Mouse (Mus musculus) heart, adult 18-20 months (tissue): ENCODE data around the gene Mmp24. TPM values are rescaled to one million over a fixed set of nuclear protein-coding genes. Genes with fewer than 3 reads are reported as not detected.

ENCODE experiments used
- DNase-seq, 2 experiments: peaks; one replicate each; pipeline ENCODE4 v3.0.0; 2021 to 2022; ENCODE audit warnings: mixed read lengths in 1 of 2
- total RNA-seq, 2 experiments: library from RNA; stranded (reverse); gene quantifications; 2 replicates each; pipeline ENCODE4 v1.2.3; 2021

Gene Mmp24
- total RNA-seq, 2 experiments from 2014 or later = not detected

GRCm38 (mm10) chr2:155775685-155776263, 632 bp downstream of the Mmp24 start:
- DNase-seq = peak; percentile 16 to 54

DNA sequence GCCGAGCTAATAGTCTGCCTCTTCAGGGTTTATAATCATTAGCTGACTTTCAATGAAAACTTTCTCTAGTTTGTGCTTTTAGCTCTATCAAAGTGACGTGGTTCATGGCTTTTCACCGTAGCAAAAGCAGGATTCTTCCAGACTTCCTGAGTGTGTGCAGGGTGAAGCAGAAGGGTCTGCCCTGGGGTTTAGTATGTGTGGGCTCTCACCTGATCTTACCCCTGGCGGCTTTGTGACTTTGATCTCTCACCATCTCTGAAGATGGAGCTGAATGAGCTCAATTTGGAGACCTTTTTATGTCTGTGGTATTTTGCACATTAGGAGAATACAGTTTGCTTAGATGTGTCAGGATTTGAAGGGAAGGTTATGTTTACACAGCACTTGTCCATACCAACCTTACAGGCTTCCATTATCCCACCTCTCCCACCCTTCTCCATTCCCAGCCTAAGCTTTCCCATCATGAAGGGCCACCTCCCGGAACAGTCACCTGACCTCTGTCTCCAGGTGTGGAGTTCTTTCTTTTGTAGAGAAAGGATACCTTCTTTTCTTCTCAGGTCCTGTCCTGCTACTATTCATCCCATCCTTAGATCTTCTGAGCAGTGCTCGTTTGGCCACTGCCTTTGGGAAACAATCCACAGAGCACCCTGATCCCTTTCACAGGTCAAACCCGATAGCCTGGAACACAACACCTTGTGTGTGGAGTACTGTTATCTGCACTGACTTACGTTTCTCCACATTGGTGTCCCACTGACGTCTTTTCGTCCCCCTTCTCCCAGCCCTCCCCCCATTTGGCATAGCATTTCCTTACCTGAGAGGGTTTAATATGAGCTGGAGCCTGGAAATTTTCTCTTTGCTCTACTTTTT, 1.9 kb downstream of the Mmp24 start:
- DNase-seq = no peak

DNA sequence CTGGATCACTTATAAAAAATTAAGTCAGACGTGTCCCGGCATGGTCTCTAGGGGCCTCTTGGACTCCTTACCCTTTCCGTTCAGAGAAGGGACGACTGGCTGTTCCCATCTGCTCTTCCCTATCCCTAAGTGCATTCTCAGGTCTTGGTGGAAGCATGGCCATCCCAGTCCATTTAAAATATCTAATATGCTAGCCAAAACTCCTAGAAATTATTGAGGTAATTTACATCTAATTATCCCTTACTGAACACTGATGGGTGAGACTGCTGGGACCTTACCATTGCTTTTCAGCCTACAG, 2.5 kb downstream of the Mmp24 start:
- no peak for DNase-seq

GRCm38 (mm10) chr2:155778004-155778403, 2.9 kb downstream of the Mmp24 start:
- no peak for DNase-seq

DNA sequence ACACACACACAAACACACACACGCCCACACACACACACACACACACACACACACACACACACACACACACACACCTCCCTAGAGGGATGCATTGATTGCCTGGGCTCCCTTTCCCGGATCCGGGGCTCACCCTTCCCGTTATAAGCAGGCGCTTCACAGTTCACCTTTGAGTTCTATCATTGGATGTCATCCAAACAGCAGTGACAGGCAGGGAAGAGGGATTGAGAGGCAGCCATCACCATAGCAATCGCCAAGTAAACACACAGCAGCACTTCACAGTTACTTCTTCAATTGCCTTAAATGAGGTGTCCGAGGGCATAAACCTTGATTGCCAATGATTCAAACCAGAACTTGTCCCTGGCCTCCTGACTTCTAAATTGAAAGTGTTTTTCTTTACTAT, 3.9 kb downstream of the Mmp24 start:
- DNase-seq = no peak

DNA sequence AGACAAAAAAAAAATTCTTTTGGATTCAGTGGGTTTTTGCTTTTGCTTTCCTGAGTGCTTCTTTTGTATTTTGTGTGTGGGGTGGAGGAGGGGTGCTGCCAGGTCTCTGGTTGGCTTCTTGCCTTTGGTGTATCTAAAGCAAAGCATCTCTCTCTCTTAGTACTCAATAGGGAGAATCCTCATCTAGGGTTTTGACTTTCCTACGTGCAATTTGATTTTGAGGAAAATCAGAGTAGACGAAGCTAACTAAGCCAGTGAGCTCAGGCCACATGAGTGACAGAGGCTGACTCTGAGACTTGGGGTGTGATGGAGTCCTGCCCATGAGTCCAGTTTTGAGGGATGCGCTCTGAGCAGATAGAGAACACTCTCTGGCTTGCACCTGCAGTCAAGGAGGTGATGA, 4.4 kb downstream of the Mmp24 start:
- DNase-seq = no peak

DNA sequence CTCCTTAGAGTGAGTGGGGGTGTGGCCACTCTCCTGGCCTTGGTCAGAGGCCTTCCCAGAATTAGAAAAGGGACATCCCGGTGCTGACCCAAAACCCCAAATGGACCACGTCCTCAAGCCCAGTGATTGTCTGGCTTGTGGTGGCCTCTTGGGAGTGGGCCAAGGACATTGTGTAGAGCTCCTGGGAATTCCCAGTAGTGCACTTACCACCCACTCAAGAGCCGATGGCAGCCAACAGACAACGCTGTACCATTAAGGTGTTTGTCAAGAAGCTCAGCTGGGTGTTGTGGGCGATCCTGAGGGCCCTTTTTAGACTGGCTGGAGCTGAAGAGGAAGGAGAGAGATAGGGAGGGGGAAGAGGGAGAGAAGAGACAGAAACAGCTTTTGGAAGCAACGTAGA, 9.4 kb downstream of the Mmp24 start:
- peak in 1 of 2 experiments; percentile 16 for DNase-seq

- DNase-seq = no peak
These were observed 11.8 kb downstream of the Mmp24 start for GRCm38 (mm10) chr2:155786905-155787304.

DNA sequence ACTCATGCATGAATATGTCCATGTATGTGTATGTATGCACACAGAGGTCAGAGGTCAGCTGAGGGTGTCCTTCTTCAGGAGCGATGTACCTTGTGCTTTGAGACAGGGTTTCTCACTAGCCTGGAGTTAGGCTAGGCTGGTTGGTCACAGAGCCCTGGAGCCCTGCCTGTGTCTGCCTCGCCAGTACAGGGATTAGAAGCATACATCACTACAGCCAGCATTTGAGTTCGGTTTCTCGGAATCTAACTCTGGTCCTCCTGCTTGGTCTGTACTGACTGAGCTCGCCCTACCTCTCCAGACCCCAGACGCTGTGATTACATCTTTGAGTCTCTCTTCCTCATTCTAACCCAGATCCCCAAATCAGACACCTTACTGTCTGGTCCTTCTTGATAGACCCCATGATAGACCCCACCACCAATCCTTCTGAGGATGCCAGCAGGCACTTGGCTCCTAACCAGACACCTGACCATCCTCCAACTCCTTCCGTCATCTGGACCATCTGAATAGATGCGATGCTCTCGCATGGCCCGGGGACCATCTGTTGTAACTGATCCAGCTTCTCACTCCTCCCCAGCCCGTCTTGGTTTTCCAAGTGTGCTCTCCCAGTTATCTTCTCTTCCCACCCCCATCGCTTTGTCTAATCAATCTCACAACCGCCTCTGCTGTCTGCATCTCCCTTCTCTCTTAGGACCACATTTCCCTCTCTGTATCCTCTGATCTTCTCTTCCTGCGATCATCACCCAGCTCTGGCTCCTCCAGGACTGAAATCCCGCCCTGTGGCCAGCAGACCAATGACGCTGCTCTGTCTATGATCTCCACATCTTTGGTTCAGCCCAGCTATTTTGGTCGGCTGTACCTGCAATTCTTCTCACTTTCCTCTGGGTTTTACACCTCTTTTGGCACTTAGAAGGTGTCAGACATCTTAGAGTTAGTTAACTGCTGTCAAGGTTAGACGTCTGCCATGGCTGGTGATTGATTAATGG, 13.1 kb downstream of the Mmp24 start:
- no peak for DNase-seq

DNA sequence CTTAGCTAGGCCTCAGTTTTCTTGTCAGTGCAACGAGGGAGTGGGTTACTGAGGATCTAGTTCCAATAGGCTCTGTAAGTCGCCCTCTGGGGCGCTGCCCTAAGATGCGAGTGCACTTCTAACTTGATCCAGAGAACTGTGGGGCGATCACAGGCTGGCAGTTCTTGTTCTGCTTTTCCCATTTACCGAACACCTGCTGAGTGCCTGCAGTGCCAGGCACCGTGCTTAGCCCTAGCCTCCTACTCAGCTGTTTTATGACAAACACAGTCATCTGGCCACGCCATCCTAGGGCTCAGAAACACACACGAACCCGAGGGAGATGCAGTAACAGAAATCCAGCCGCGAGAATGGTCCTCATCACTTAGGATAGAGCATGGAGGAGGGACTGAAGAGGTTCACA, 17.8 kb downstream of the Mmp24 start:
- no peak for DNase-seq

- no peak for DNase-seq
These were observed 19.7 kb downstream of the Mmp24 start for GRCm38 (mm10) chr2:155794674-155795445.

- no peak for DNase-seq
These were observed 23.5 kb downstream of the Mmp24 start for GRCm38 (mm10) chr2:155798613-155799012.

DNA sequence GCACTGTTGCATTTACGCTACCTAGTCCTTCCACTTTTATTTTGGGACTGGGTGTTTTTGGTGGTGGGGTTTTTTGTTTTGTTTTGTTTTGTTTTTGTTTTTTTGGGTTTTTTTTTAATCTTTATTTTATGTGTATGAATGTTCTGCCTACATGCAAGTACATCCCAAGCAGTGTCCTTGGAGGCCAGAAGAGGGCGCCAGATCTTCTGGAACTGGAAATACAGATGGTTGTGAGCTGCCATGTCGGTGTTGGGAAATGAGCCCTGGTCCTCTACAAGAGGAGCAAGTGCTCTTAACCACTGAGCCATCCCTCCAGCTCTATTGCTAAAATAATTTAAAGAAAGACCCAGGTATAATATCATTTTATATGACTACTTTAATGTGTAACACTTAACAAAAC, 27.6 kb downstream of the Mmp24 start:
- no peak for DNase-seq

- no peak for DNase-seq
These were observed 28.9 kb downstream of the Mmp24 start for GRCm38 (mm10) chr2:155804053-155804452.

- DNase-seq = peak; percentile 57 to 67
These were observed 30.2 kb downstream of the Mmp24 start for GRCm38 (mm10) chr2:155805231-155805924.

GRCm38 (mm10) chr2:155805925-155806255, 30.7 kb downstream of the Mmp24 start:
- no peak for DNase-seq

DNA sequence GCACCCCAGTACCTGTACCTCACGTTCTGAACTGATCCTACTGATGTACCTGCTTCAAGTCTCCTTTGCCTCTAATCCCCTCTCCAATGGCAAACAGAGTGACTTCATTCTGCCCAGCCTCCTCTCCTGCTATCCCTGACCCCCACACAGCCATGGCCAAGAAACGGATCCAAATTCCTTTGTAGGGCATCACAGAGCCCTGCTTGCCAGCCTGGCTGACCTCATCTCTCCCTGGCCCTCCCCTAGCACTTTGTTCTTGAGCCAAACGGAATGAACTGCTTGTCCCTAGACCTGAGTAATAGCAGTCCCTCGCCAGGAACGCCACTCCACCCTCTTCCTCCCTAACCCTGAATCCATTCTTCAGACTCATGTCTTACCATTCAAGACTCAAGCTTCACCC, 31.4 kb downstream of the Mmp24 start:
- DNase-seq = peak; percentile 63 to 81

DNA sequence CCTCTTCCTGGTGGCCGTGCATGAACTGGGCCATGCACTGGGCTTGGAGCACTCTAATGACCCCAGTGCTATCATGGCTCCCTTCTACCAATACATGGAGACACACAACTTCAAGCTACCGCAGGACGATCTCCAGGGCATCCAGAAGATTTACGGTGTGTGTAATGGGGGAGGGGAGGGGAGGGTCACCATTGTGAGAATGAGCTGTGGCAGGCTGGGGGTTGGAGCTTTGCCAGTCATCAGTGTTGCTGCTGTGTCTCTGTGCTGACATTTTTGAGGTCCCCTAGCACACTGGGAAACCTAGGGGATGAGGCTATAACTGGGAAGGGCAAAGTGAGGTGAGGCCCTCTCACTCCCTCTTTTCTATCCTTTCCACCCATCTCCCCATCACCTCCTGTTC, 32.3 kb downstream of the Mmp24 start:
- no peak for DNase-seq

DNA sequence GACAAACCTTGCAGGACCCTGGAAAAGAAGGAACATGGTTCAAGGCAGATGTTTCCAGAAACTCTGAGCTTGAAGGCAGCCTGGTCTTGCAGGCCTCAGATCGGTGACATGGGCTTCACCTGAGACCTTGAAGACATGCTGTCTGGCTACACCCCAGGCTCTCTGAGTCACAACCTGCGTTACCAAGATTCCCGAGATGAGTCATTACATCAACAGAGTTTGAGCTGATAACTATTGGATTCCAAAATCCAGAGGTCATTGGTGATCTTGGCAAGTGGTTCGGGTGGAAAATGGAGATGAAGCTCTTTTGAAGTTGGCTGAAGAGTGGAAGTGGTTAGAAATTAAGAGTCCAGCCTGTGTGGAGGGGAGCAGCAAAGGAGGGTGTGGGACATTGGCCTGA, 34.5 kb downstream of the Mmp24 start:
- DNase-seq = no peak

- DNase-seq = peak; percentile 70 to 89
These were observed 36.8 kb downstream of the Mmp24 start for GRCm38 (mm10) chr2:155811821-155812396.

DNA sequence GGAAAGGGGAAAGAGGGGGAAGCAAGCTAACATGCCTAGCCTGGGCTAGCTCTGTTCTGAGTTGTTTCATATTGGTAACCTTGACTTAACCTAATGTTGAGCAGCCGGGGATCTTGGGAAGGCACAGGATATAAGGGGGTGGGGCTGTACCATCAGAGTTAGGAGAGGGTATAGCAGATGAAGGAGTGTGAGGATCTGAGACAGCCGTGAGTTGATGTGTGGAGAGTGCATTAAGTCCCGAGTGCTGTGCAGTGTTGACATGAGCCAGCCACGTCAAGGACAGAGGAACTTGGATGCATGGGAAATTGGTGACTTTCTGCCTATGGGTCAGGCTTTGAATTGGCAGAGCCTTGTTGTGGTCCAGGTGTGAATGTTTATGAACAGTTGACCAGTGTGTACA, 37.5 kb downstream of the Mmp24 start:
- DNase-seq = no peak
